Mouse (Mus musculus) adrenal gland, adult (tissue): Measurements from ENCODE around the gene Adam29.
A peak's percentile ranks its signal among the peaks of the same experiment; 100 is the strongest.

ENCODE experiments used
- DNase-seq, 2 experiments: peaks; one replicate each; pipeline ENCODE4 v3.0.0; 2022 to 2023; ENCODE audit warnings: low spot score in 1 of 2; ENCODE audit not compliant: inconsistent age in 2 of 2

The Adam29 gene

GRCm38 (mm10) chr8:55906848-55907247, at the start of gene Adam29:
TSS of gene Adam29 (minus strand) at chr8:55906948.
- DNase-seq, result no peak

DNA sequence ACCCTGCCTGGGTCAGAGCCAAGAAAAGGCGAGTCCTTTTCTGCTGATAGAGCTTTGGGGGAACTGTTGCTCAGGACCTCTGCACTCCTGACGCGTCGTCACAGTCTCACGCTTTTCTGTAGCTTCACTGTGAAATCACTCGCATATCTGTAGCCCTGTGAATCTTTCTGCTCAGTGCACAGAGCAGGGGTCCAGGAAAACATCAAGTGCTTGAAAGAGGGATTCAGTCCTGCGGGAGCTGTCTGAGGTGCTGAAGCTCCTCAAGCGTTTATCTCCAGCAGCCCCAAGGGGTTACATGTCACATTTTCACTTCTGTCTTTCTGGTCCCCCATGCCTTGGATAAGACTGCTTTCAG, 33.8 kb upstream of the Adam29 start:
- peak in 1 of 2 experiments; percentile 18 for DNase-seq

DNA sequence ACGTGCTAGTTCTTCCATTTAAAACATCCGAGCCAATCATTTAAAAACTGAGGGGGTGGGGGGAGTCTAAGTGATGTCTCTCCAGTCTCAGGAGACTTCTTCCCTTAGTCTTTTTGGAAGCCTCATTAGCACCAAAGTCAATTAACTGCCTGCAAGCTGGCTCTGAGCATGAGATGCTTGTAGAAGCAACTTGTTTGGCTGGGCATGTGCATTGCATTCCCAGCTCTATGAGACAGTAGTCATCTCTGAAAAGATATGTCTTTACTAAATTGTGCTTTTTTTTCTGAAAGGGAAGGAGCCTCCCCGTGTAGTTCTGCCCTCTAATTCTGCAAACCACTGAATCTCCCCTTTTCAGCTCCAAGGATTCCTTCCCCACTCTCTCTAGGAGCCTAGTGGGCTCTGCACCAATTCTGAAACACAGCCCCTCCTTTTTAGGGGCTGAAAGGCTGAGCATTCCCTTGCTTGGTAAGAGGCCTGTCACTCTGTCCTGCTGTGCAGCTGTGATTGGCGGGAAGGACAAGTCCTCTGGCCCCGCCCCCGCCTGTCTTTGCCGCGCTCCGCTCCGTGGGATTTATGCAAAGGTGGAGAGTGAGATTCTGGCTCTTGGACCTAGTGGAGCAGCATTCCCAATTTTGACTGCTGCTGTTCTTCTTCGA, 33.2 kb upstream of the Adam29 start, which contains the start of gene Glra3:
Glra3 (plus strand) TSS at position 591 of the 656 bp plus-strand sequence.
- DNase-seq, result no peak
